In genomic region chr17:26009540-26009939, GRCm38 (mm10) we compare ENCODE assay signal across 8 mouse cellular contexts. TPM values are rescaled to one million over a fixed set of nuclear protein-coding genes. Genes with fewer than 3 reads are reported as not detected.
DNase-seq lines count a peak whose midpoint lies in the region; ATAC-seq lines count a peak whose summit lies in the region.

No protein-coding gene starts in this region.

- H3K4me2 ChIP-seq in embryonic facial prominence, embryonic 11.5 days (ENCODE audit: low read depth, low read length) = no peak overlapping the region
- no peak overlapping the region for H3K4me2 ChIP-seq in limb, embryonic 15.5 days

- peak; percentile 67; the same call in 1 of the 2 replicates for ATAC-seq in embryonic facial prominence, embryonic 11.5 days (replicated peaks; ENCODE audit: insufficient number of reproducible peaks, low FRiP score, low TSS enrichment, low read depth)
- ATAC-seq in limb, embryonic 15.5 days (ENCODE audit: insufficient number of reproducible peaks, low FRiP score, low TSS enrichment, low read depth) = peak; percentile 38; the same call in 1 of the 2 replicates
- peak; percentile 75 for ATAC-seq in monocyte, adult 5-6 weeks (replicated peaks; ENCODE audit: insufficient number of reproducible peaks, low FRiP score, low TSS enrichment, poor library complexity, severe bottlenecking)

- H3K4me1 ChIP-seq in embryonic facial prominence, embryonic 11.5 days (ENCODE audit: control insufficient read depth, insufficient read depth, low read length) = no peaks in the 10 kb centered on the region
- peaks cover 3% of the 10 kb centered on the region; the same call in 1 of the 2 replicates for H3K4me1 ChIP-seq in limb, embryonic 15.5 days

- 42% methylated on average over 4 of the region's 4 CpGs for WGBS in embryonic facial prominence, embryonic 11.5 days
- WGBS in limb, embryonic 15.5 days = 30% methylated on average over 4 of the region's 4 CpGs

- DNase-seq in A20 (ENCODE audit: low read depth, low spot score) = peak; percentile 81
- DNase-seq in adrenal gland, adult 8-10 months = peak; percentile 54
- peak; percentile 91 for DNase-seq in embryonic facial prominence, embryonic 11.5 days (ENCODE audit: low spot score)
- peak; percentile 81 for DNase-seq in heart, adult 8-10 months (ENCODE audit: low spot score)
- DNase-seq in kidney, adult 9 months = peak; percentile 86
- peak; percentile 84 to 92 for DNase-seq in spleen, postnatal 4 days (ENCODE audit: low spot score in 2 of 2)

- H3K27ac ChIP-seq in embryonic facial prominence, embryonic 11.5 days (replicated peaks; ENCODE audit: low read depth, low read length) = no peak overlapping the region
- no peak overlapping the region for H3K27ac ChIP-seq in limb, embryonic 15.5 days

- H3K9ac ChIP-seq in embryonic facial prominence, embryonic 11.5 days (replicated peaks; ENCODE audit: low read length) = no peak overlapping the region
- H3K9ac ChIP-seq in limb, embryonic 15.5 days = no peak overlapping the region

- no peak overlapping the region for H3K4me3 ChIP-seq in embryonic facial prominence, embryonic 11.5 days (ENCODE audit: low read depth, low read length)
- H3K4me3 ChIP-seq in limb, embryonic 15.5 days = no peak overlapping the region

- H3K27me3 ChIP-seq in embryonic facial prominence, embryonic 11.5 days (ENCODE audit: control insufficient read depth, insufficient read depth, low read length) = no peaks in the 10 kb centered on the region
- no peaks in the 10 kb centered on the region for H3K27me3 ChIP-seq in limb, embryonic 15.5 days

- no peaks in the 10 kb centered on the region for H3K9me3 ChIP-seq in embryonic facial prominence, embryonic 11.5 days (replicated peaks; ENCODE audit: control insufficient read depth, low read length)
- H3K9me3 ChIP-seq in limb, embryonic 15.5 days = no peaks in the 10 kb centered on the region

- peaks cover 7% of the 10 kb centered on the region; the same call in 1 of the 2 replicates for H3K36me3 ChIP-seq in embryonic facial prominence, embryonic 11.5 days (replicated peaks; ENCODE audit: control insufficient read depth, insufficient read depth, low read depth, low read length)
- peaks cover 45% of the 10 kb centered on the region for H3K36me3 ChIP-seq in limb, embryonic 15.5 days

RNA-seq across cellular contexts. Expression of gene Capn15, which starts 23.9 kb away (rescaled TPM):
- 10 to 100 TPM; 20.1 to 34.6 (median 24.9) TPM for total RNA-seq in adrenal gland, adult 8-10 months (2022)
- 17.4 and 20.2 TPM in 2 replicates for polyA plus RNA-seq in embryonic facial prominence, embryonic 11.5 days (2014; fragmentation: Nextera tagmentation; extraction: Ambion mirVana)
- total RNA-seq in heart, adult 8-10 months (2022) = 1 to 10 TPM; 5.4 to 8.1 (median 6.8) TPM
- 24.5 and 29.0 TPM in 2 replicates for polyA plus RNA-seq in limb, embryonic 15.5 days (2015; fragmentation: Nextera tagmentation; extraction: Ambion mirVana)
- 2.3 to 6.6 TPM (median 6.1 TPM) in 3 replicates for total RNA-seq in monocyte, adult 5-6 weeks (2017)

RNA-seq across cellular contexts. Expression of gene A930017K11Rik, which starts 57.2 kb away (rescaled TPM):
- not detected for total RNA-seq in adrenal gland, adult 8-10 months (2022)
- 0.15 and 0.49 TPM in 2 replicates for polyA plus RNA-seq in embryonic facial prominence, embryonic 11.5 days (2014; fragmentation: Nextera tagmentation; extraction: Ambion mirVana)
- total RNA-seq in heart, adult 8-10 months (2022) = under 1 TPM; 0.24 to 0.85 (median 0.36) TPM
- polyA plus RNA-seq in limb, embryonic 15.5 days (2015; fragmentation: Nextera tagmentation; extraction: Ambion mirVana) = 0.06 and 0.14 TPM in 2 replicates
- total RNA-seq in monocyte, adult 5-6 weeks (2017) = not detected in 3 replicates

RNA-seq across cellular contexts. Expression of gene Rab11fip3, which starts 59.8 kb away (rescaled TPM):
- total RNA-seq in adrenal gland, adult 8-10 months (2022) = 10 to 100 TPM; 22.7 to 37.2 (median 29.9) TPM
- 12.9 and 16.1 TPM in 2 replicates for polyA plus RNA-seq in embryonic facial prominence, embryonic 11.5 days (2014; fragmentation: Nextera tagmentation; extraction: Ambion mirVana)
- total RNA-seq in heart, adult 8-10 months (2022) = 10 to 100 TPM; 30.0 to 33.6 (median 32.2) TPM
- polyA plus RNA-seq in limb, embryonic 15.5 days (2015; fragmentation: Nextera tagmentation; extraction: Ambion mirVana) = 13.1 and 16.8 TPM in 2 replicates
- total RNA-seq in monocyte, adult 5-6 weeks (2017) = 0.32 to 4.0 TPM (median 1.2 TPM) in 3 replicates
